Mouse (Mus musculus): ENCODE results near the gene Hdgf. TPM values are rescaled to one million over a fixed set of nuclear protein-coding genes. Genes with fewer than 3 reads are reported as not detected.
"Not testable (repeated sequence)": the region's sequence is repeated elsewhere in the genome, so short reads cannot be mapped to it uniquely, and the experiment has no call there.

Gene Hdgf
- polyA plus RNA-seq, 1 experiment from 2014 or later: 229 TPM

- Histone ChIP-seq H3K27ac (no peak overlapping the region), H3K4me3 (no peak overlapping the region), H3K27me3 (ENCODE audit: insufficient read depth, poor library complexity, severe bottlenecking) (no peaks in the 10 kb centered on the region), H3K36me3 (no peaks in the 10 kb centered on the region), H3K9me3 (no peaks in the 10 kb centered on the region), H3K4me1 (replicated peaks) (0 out of 2 replicates have a peak, but pooled peaks cover 4% of the 10 kb centered on the region)
- WGBS: 75% methylated on average over 3 of the region's 3 CpGs
- no peak for DNase-seq (ENCODE audit: low spot score)
Measured at GRCm38 (mm10) chr3:87899266-87899665, 6.9 kb upstream of the Hdgf start.

GRCm38 (mm10) chr3:87899776-87900175, 6.3 kb upstream of the Hdgf start:
- Histone ChIP-seq H3K4me1 (replicated peaks) (0 out of 2 replicates have a peak, but pooled peaks cover 4% of the 10 kb centered on the region), H3K36me3 (no peaks in the 10 kb centered on the region), H3K4me3 (no peak overlapping the region), H3K27ac (no peak overlapping the region), H3K27me3 (ENCODE audit: insufficient read depth, poor library complexity, severe bottlenecking) (no peaks in the 10 kb centered on the region), H3K9me3 (no peaks in the 10 kb centered on the region)
- WGBS: 85% methylated on average over 3 of the region's 3 CpGs
- no peak for DNase-seq (ENCODE audit: low spot score)

GRCm38 (mm10) chr3:87901036-87901624, 5.0 kb upstream of the Hdgf start:
- 0 out of 2 replicates have a peak overlapping the region, but pooled peaks have one; percentile 40 for H3K27ac ChIP-seq
- H3K4me3 ChIP-seq: no peak overlapping the region
- no peaks in the 10 kb centered on the region for H3K36me3 ChIP-seq
- H3K4me1 ChIP-seq (replicated peaks): peaks cover 9% of the 10 kb centered on the region; the same call in 1 of the 2 replicates
- DNase-seq (ENCODE audit: low spot score): no peak
- H3K27me3 ChIP-seq (ENCODE audit: insufficient read depth, poor library complexity, severe bottlenecking): no peaks in the 10 kb centered on the region
- WGBS: 59% methylated on average over 1 of the region's 1 CpGs
- H3K9me3 ChIP-seq: no peaks in the 10 kb centered on the region

- H3K27me3 ChIP-seq (ENCODE audit: insufficient read depth, poor library complexity, severe bottlenecking); H3K27ac ChIP-seq; DNase-seq (ENCODE audit: low spot score); H3K36me3 ChIP-seq; H3K9me3 ChIP-seq; H3K4me3 ChIP-seq: not testable (repeated sequence)
- 84% methylated on average over 6 of the region's 6 CpGs for WGBS
- H3K4me1 ChIP-seq (replicated peaks): peaks cover 10% of the 10 kb centered on the region; the same call in 1 of the 2 replicates
Measured at GRCm38 (mm10) chr3:87901959-87902358, 4.2 kb upstream of the Hdgf start.

- no peaks in the 10 kb centered on the region for H3K36me3 ChIP-seq
Measured at GRCm38 (mm10) chr3:87903821-87904220, 2.3 kb upstream of the Hdgf start.

GRCm38 (mm10) chr3:87906601-87906980, 470 bp downstream of the Hdgf start:
- under 1% methylated on average over 44 of the region's 47 CpGs for WGBS
- H3K4me1 ChIP-seq (replicated peaks): peaks cover 56% of the 10 kb centered on the region
- H3K27me3 ChIP-seq (ENCODE audit: insufficient read depth, poor library complexity, severe bottlenecking): no peaks in the 10 kb centered on the region
- peak overlapping the region; percentile 97 for H3K4me3 ChIP-seq
- H3K9me3 ChIP-seq: no peaks in the 10 kb centered on the region
- DNase-seq (ENCODE audit: low spot score): no peak
- H3K27ac ChIP-seq: peak overlapping the region; percentile 99
- peaks cover 4% of the 10 kb centered on the region; the same call in 1 of the 2 replicates for H3K36me3 ChIP-seq

More at GRCm38 (mm10) chr3:87903821-87904220, 2.3 kb upstream of the Hdgf start:
- no peaks in the 10 kb centered on the region for H3K27me3 ChIP-seq (ENCODE audit: insufficient read depth, poor library complexity, severe bottlenecking)
- 49% methylated on average over 5 of the region's 5 CpGs for WGBS
- no peaks in the 10 kb centered on the region for H3K9me3 ChIP-seq
- DNase-seq (ENCODE audit: low spot score): no peak
- H3K4me3 ChIP-seq: no peak overlapping the region
- H3K27ac ChIP-seq: peak overlapping the region; percentile 0; the same call in 1 of the 2 replicates
- H3K4me1 ChIP-seq (replicated peaks): peaks cover 28% of the 10 kb centered on the region

- Histone ChIP-seq H3K4me3 (peak overlapping the region; percentile 97), H3K27me3 (ENCODE audit: insufficient read depth, poor library complexity, severe bottlenecking) (no peaks in the 10 kb centered on the region), H3K9me3 (no peaks in the 10 kb centered on the region), H3K4me1 (replicated peaks) (peaks cover 61% of the 10 kb centered on the region), H3K36me3 (peaks cover 4% of the 10 kb centered on the region; the same call in 1 of the 2 replicates), H3K27ac (peak overlapping the region; percentile 99)
- WGBS: under 1% methylated on average over 27 of the region's 27 CpGs
- peak; percentile 64 for DNase-seq (ENCODE audit: low spot score)
Measured at GRCm38 (mm10) chr3:87906981-87907857, 1.1 kb downstream of the Hdgf start.

GRCm38 (mm10) chr3:87907906-87908305, 1.8 kb downstream of the Hdgf start:
- DNase-seq (ENCODE audit: low spot score): no peak
- peaks cover 61% of the 10 kb centered on the region for H3K4me1 ChIP-seq (replicated peaks)
- peak overlapping the region; percentile 99 for H3K27ac ChIP-seq
- peak overlapping the region; percentile 97 for H3K4me3 ChIP-seq
- WGBS: 10% methylated on average over 1 of the region's 1 CpGs
- peaks cover 8% of the 10 kb centered on the region for H3K36me3 ChIP-seq
- no peaks in the 10 kb centered on the region for H3K9me3 ChIP-seq
- H3K27me3 ChIP-seq (ENCODE audit: insufficient read depth, poor library complexity, severe bottlenecking): no peaks in the 10 kb centered on the region

- no peaks in the 10 kb centered on the region for H3K9me3 ChIP-seq
- WGBS: 85% methylated on average over 2 of the region's 2 CpGs
- DNase-seq (ENCODE audit: low spot score): no peak
- H3K27ac ChIP-seq: peak overlapping the region; percentile 99
- H3K4me1 ChIP-seq (replicated peaks): peaks cover 64% of the 10 kb centered on the region
- H3K36me3 ChIP-seq: peaks cover 23% of the 10 kb centered on the region
- no peaks in the 10 kb centered on the region for H3K27me3 ChIP-seq (ENCODE audit: insufficient read depth, poor library complexity, severe bottlenecking)
- H3K4me3 ChIP-seq: peak overlapping the region; percentile 97
Measured at GRCm38 (mm10) chr3:87909381-87909780, 3.3 kb downstream of the Hdgf start.

GRCm38 (mm10) chr3:87909874-87910273, 3.8 kb downstream of the Hdgf start:
- Histone ChIP-seq H3K4me3 (peak overlapping the region; percentile 97), H3K4me1 (replicated peaks) (peaks cover 64% of the 10 kb centered on the region), H3K27ac (peak overlapping the region; percentile 99), H3K9me3 (no peaks in the 10 kb centered on the region), H3K27me3 (ENCODE audit: insufficient read depth, poor library complexity, severe bottlenecking) (no peaks in the 10 kb centered on the region), H3K36me3 (peaks cover 28% of the 10 kb centered on the region)
- no peak for DNase-seq (ENCODE audit: low spot score)
- WGBS: 3% methylated on average over 4 of the region's 4 CpGs

- DNase-seq (ENCODE audit: low spot score): peak; percentile 88
- 8% methylated on average over 12 of the region's 12 CpGs for WGBS
- peaks cover 36% of the 10 kb centered on the region for H3K36me3 ChIP-seq
- H3K27me3 ChIP-seq (ENCODE audit: insufficient read depth, poor library complexity, severe bottlenecking): no peaks in the 10 kb centered on the region
- H3K4me1 ChIP-seq (replicated peaks): peaks cover 64% of the 10 kb centered on the region
- peak overlapping the region; percentile 99 for H3K27ac ChIP-seq
- H3K4me3 ChIP-seq: peak overlapping the region; percentile 97
- no peaks in the 10 kb centered on the region for H3K9me3 ChIP-seq
Measured at GRCm38 (mm10) chr3:87910573-87911141, 4.5 kb downstream of the Hdgf start.

- 89% methylated on average over 7 of the region's 7 CpGs for WGBS
- peaks cover 57% of the 10 kb centered on the region for H3K36me3 ChIP-seq
Measured at GRCm38 (mm10) chr3:87913491-87913890, 7.4 kb downstream of the Hdgf start.

GRCm38 (mm10) chr3:87913891-87914290, 7.8 kb downstream of the Hdgf start:
- DNase-seq (ENCODE audit: low spot score): no peak
- Histone ChIP-seq H3K4me1 (replicated peaks) (peaks cover 40% of the 10 kb centered on the region), H3K9me3 (no peaks in the 10 kb centered on the region), H3K36me3 (peaks cover 57% of the 10 kb centered on the region), H3K27me3 (ENCODE audit: insufficient read depth, poor library complexity, severe bottlenecking) (no peaks in the 10 kb centered on the region), H3K27ac (no peak overlapping the region), H3K4me3 (no peak overlapping the region)
- WGBS: 96% methylated on average over 10 of the region's 10 CpGs

More at GRCm38 (mm10) chr3:87913491-87913890, 7.4 kb downstream of the Hdgf start:
- H3K4me3 ChIP-seq: no peak overlapping the region
- H3K4me1 ChIP-seq (replicated peaks): peaks cover 44% of the 10 kb centered on the region
- H3K9me3 ChIP-seq: no peaks in the 10 kb centered on the region
- H3K27ac ChIP-seq: no peak overlapping the region
- no peak for DNase-seq (ENCODE audit: low spot score)
- no peaks in the 10 kb centered on the region for H3K27me3 ChIP-seq (ENCODE audit: insufficient read depth, poor library complexity, severe bottlenecking)

All from hindbrain, embryonic 10.5 days (tissue).